Mouse (Mus musculus) kidney, adult 18-20 months (tissue): ENCODE data around the gene Slc4a3.

Source experiments
- DNase-seq: peaks from one replicate; pipeline ENCODE4 v3.0.0; 2021

Gene Slc4a3

DNA sequence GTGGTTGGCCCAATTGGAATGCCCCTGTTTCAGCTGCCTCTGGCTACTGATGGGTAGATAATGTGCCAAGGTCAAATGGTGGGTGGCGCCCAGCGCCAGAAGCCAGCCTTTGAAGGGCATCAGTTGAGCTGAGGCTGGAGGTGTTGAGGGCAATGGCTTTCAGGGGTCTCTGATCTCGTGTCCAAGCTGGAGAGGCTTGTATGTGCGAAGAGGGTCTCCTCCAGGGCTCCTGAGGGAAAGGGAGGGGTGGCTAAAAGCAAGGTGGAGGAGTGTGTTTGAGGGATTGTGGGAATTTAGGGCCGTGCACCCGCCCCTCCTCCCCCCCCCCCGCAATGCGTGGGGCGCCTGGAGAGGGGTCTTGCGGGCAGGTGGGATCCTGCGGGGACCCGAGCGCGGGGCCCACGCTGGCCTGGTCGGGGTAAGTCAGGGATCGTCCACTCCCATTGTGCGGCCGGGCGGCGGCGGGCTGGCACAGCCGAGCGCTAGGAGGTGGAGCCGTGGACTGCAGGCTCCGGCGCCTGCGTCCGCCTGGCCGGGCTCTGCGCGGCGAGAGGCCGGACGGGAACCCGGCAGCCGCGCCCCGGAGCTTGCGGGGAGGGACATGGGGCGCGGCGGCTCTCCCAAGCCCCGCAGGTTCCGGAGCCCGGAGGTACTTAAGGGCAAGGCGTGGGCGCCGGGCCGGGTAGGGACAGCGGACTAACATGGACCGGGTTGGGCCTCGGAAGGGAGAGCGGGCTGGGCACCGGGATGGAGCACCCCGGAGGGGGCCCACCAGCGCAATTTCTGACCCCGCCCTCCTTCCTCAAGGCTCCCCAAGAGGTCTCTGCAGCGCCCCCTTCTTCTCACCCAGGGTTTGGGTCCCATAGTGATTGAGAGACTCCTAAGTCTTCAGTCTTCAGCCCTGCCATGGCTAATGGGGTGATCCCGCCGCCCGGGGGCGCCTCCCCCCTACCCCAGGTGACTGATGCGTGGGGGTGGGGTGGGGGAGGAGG, at the start of gene Slc4a3:
Gene Slc4a3, plus strand, starts transcription at position 302 of the 992 bp plus-strand sequence.
- peak; percentile 72 for DNase-seq

DNA sequence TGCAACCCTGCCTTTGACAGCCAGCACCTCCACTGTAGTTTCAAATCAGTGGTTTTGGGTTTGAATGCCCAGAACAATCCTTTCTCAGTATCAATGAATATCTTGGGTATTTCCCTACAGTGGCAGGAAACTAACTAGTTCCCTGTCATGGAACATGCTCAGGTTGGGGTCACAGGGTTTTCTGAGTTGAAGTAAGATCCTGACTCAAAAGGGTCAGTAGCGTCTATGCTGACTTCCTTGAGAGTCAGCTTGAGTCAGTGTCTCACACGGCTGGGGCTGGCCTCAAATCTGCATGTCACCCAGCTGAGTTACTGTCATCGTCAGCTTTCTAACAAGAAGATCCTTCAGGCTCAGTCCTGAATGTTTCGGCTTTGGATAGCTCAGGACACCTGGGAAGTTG, 47.2 kb upstream of the Slc4a3 start:
- no peak for DNase-seq

DNA sequence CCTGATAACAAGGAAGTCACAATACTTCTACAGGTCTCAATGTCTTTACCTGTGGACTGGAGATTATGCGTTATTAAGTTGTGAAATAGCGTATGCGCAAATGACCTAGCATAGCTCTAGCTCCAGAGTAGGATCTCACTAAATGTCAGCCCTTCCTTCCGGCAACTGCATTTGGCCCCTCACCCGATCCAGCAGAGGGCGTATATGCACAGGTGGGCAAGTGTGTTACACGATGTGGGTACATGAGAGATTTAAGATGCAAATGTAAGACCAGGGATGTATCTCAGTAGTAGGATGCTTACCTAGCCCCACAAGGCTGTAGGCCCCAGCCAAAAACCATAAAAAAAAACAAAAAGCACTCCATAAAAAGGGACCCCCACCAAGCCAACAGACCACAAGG, 46.6 kb upstream of the Slc4a3 start:
- DNase-seq = no peak

DNA sequence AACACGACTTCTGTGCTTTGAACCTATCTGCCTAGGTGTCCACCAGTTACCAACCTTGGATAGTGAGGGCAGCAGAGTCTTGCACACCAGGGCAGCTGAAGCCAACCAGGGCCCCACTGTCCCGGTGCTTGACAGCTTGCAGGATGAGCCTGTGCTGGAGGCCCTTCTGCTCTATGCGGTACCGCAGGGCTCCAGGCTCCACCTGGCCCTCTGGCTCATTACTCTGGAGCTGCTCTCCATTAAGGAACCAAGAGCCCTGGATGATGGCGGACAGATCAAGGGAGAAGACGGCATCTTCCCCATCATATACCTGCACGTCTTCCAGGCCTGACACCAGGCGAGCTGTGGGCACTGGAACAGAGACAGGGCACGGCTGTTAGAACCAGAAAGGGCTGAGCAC, 44.2 kb upstream of the Slc4a3 start:
- no peak for DNase-seq

DNA sequence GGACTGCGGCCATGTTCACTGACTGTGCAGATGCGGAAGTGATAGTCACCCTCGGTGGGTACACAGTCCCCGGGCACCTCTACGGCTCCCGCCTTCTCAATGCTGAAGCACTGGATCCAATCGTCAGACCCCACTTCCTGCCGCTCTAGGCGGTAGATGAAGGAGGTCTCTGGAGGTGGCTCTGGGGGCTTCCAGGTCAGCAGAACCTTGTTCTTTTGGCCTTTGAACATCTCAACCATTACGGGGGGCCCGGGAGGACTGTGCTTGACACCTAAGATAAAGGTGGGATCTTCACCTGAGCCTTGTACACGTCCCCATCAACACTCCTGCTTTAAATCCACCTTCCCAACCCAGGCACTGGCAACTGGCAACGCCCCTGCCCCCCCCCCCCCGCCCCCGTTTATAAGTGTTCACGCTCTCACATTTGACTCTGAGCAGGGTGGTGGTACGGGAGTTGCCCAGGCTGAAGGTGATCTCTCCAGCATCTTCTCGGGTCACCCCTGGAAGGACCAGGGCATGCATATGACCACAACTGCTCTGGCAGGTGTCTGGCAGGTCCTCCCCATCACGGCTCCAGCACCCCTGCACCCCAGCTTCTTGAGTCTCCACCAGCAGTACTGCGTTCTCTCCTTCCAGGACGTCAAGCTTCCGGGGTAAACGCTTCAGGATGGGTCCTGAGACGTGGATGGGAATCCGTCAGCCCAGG, 43.0 kb upstream of the Slc4a3 start:
- DNase-seq = no peak

DNA sequence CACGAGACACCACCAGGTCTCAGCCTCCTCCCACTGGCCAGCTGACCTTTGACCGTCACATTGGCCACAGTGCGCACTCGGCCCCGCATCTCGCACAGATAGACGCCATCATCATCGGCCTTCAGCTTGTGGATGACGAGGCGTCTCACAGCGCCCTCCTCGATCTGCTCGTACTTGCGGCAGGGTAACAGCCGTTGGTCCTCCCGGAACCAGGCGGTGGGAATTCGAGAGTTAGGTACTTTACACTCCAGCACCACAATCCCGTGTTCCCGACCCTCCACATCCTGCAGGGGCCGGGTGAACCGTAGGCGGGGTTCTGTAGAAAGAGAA, 42.5 kb upstream of the Slc4a3 start:
- no peak for DNase-seq

DNA sequence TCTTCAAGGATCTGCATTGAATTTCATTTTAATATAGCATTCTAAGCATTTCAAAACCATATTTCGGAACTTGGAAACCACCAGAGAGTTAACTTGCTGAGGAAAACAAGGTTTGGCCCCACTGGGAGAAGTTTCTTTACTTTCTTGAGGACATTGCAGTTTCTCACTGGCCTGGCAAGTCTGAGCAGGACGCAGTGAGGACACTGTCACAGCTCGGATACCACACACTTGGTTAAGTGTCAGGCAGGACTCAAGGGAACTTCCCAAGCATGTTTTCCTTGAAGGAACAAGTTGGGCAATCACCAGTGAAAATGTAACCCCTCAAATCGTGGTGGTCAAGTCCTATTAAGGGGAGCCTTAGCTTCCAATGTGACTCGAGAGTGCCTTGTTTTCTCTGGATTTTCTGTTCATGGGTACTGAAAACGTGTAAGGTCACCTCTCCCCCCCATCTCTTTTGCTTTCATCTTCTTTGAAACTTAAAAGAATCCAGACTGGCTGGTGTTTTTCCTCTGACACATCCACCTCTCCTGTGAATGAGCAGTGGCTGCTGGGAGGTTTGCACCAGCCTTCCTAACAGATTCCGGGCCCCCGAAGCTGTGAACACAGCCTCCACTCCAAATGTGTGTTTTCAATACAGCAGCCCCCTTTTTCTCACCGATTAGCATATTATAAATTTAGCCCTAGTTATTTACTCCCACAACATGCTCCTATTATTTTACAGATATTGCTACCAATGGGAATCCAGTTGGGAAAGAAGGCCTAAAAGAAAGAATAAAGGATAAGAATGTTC, 41.6 kb upstream of the Slc4a3 start:
- no peak for DNase-seq

DNA sequence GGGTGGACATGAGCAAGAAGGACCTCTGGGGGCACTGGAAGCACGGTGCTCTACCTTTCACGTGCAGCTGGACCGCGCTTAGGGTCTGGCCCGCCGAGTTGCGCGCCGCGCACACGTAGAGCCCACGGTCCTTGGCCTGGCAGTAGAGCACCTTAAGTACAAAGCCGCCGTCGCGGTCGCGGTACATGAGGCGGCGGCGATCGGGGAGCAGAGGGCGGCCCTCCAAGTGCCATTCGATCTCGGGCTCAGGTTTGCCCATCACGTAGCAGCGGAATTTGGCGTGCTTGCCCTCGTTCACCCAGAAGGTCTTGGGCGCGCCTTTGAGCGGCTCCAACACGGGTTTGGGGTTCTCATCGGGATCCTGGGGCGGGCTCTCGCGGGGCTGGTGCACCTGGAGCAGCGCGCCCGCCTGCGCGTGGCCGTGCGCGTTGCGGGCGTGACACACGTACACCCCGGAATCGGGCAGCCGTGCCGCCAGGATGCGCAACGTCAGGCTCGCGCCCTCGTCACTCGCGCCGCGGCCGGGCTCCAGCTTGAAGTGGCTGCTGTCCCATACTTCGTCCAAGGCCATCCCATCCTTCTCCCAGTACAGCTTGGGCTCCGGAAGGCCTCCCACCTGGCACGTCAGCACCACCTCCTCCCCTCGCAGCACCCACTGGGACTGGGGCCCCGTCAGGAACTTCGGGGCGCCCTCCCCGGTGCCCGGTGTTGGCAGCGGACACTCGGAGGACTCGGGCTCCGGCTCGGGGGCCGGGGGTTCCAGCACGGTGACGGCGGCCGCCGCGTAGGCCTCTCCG, 40.7 kb upstream of the Slc4a3 start:
- DNase-seq = peak; percentile 42

DNA sequence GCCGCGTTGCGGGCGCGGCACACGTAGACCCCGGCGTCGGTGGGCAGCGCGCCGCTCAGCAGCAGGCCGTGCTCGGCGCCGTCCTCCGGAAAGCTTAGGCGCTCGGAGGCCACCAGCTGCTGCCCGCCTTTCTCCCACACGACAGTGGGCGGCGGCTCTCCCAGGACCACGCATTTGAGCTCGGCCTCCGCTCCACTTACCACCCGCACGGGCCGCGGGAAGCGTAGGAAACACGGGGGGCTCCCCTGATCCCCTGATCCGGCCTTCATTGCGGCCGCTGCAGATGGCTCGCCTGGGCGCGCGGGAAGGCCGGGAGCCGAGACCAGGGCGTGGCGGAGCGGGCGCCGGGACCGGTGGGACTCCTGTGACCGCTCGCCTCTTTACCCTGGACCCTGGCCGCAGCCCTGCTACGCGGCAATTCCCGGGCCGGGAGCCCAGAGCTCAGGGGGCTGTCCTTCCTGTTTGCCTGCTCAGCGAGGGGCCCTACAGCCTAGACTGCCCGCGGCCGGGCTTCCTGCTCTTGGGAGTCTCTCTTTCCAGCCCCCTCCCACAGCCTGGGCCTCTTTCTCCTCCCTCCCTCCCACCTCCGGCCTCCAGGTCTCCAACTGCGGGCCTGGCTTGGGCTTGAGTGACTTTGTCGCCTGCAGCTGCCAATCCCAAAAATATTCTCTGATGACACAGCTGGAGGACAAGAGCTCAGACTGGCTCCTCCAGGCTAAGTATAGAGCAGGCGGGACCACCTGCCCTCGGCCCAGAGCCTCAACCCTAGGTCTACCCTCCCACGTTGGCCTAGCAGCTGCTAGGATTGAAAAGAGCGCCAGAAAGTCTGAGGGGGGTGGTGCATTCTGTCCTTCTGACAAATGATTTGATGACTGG, 39.9 kb upstream of the Slc4a3 start, which contains the start of gene Obsl1:
Gene Obsl1, minus strand, starts transcription at position 497 of the 876 bp plus-strand sequence.
- peak; percentile 28 for DNase-seq

DNA sequence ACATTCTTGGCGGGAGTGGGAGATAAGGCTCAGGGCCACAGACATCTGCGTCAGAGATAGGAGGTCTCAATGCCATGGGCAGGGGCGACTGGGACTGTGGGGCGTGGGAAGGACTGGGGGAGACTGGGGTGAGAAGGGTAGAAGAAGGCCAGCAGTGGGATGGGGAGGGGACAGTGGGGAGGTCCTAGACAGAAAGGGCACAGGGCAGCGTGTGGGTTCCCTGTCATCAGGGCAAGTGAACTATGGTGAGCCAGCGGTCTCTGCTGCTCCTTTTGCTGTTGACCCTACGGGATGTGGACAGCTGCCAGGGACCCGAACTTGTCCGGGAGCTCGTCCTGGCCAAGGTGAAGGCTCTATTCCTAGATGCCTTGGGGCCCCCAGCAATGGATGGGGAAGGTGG, 39.1 kb upstream of the Slc4a3 start, which contains the start of gene Inha:
Gene Inha, plus strand, starts transcription at position 72 of the 400 bp plus-strand sequence.
- no peak for DNase-seq

DNA sequence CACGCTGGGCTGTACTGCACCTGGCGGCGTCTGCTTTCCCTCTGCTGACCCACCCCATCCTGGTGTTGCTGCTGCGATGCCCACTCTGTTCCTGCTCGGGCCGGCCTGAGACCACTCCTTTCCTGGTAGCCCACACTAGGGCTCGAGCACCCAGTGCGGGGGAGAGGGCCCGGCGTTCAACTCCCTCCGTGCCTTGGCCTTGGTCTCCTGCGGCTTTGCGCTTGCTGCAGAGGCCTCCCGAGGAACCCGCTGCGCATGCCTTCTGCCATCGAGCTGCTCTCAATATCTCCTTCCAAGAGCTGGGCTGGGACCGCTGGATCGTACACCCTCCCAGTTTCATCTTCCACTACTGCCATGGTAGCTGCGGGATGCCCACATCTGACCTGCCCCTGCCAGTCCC, 36.5 kb upstream of the Slc4a3 start:
- DNase-seq = no peak

DNA sequence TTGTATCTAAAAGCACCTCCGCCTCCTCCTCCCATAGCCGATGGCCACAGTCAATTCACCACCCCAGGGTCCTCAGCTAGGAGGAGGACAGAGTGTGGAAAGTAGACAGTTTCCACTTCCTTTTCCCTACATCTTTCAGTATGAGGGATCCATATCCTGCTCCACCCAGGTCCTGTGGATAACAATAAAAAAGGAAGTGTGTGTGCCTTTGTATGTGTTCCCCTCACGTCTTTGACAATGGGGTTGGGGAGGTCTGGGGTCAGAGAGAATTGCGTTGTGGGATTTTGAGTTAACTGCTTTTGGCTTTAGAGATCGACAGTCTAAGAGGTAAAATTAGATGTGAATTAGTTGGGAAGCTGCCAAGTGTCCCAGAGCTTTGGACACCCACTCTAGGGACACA, 35.9 kb upstream of the Slc4a3 start:
- no peak for DNase-seq

DNA sequence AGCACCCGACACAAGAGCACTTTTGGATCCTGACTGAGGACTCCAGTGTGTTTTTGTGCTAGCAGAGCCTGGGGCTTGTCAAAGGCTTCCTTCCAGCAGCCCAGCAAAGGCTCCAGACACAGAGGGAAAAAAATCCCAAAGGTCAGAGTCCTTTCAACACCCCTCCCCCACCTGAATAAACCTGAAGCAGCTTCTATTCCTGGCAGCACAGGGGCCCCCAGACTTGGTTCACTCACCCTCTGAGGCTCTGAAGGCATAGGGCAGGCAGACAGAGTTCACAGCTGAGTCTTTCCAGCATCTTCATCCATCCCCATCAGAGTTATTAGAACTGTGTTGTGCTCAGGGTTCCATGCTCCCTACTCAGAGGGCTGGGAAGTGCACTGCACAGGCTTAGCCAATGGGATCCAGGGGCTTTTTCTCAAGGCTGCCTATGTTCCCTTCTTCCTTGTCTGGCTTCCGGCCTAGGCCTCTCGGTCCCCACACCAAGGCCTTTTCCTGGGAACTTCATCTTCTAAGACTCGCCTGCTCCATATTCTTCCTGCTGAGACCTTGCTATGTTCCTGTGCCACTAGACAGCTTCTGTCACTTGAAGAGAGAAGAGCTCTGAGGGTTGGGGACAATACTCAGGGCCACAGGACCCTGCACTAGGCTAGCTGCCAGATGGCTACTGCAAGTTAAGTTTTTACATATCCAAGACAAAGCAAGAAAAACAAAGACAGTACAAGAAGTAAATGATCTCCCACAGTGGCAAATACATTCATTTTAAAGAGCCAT, 34.4 kb upstream of the Slc4a3 start:
- DNase-seq = no peak

DNA sequence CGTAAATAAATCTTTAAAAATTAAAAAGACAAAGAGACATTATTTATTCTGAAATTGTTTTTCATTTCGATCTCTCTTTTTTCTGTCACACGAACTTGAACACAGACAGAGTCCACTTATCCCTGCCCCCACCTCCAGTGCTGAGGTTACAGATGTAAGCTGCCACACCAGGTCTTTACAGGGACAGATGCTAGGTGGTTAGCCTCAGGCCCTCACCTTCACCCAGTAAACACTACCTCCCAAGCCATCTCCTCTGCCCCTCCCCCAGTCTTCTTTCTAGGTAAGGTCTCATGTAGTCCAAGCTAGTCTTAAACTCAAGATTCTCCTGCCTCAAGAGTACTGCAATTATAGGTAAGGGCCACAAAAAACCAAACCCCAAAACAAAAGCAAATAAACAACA, 33.5 kb upstream of the Slc4a3 start:
- no peak for DNase-seq

DNA sequence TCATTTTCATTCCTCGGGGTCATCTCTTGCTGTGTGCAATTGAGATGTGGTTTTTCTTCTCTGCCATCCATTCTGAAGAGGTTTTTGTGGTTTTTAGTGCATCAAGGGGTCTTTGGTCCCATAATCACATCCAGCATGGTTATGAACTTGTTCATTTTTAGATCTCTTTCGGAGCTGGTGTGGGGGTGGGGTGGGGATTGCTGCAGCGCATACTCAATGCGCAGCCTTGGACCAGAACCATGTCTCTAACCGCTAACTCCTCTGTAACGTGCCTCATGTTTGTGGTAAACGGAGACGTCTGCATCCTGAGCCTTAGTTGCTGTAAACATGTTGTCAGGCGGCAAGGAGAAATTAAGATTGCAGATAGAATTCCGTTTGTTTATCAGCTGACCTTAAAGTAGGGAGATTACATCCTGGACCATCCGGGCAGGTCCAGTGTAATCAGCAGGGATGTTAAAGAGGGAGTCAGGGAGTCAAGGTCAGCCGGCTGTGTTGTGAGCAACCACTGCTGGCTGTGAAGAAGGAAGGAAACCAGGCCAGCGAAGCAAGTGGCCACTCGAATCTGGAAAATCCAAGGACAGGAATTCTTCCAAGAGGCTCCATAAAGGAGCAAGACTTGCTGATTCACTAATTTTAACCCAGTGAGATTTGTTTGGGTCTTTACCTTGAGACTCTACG, 29.2 kb upstream of the Slc4a3 start:
- DNase-seq = no peak

DNA sequence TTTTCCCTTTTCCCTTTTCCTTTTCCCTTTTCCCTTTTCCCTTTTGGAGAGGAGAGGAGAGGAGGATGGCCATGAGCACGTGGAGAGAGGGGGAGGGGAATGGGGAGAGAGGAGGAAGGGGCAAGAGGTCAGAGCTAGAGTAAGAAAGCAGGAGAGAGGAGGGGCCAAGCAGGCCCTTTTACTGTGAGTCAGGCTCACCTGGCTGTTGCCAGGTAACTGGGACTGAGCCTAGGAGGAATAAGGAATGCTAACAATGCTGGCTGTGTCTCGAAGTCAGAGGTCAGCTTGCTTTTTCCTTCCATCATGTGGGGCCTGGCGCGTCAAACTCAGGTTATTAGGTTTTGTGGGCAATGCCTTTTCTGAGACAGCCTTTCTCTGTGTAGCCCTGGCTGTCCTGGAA, 28.1 kb upstream of the Slc4a3 start:
- DNase-seq = no peak

DNA sequence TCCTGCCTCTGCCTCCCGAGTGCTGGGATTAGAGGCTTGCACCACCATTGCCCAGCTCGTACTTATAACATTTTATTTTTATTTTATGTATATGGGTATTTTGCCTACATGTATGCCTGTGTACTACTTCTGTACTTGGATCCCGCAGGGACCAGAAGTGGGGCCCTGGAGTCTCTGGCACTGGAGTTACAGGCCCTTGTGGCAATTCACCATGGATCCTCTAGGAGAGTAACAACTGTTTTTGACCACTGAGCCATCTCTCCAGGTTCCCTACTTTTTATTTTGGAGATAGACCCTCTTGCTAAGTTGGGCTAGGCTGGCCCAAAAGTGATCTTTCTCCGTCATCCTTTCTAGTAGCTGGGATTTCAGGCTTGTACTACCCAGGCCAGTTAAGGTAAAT, 27.6 kb upstream of the Slc4a3 start:
- no peak for DNase-seq

DNA sequence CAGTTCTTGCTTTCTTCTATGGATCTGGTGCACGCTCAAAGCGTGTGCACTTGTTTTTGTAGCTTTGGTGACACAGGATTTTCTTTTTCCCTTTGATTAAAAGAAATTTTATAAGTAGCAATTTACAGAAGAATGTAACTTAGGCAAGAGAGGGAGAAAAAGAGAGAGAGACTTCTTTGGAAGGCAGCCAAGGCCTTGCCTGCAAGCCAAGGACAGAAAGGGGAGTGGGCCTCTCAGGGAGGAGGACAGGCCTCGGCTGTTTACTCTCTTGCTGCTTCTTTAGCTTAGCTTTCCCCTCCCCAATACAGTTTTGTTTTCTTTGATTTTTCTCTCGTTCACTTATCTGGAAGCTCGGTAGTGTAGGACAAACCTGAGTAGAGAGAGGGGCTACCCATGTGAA, 26.5 kb upstream of the Slc4a3 start:
- DNase-seq = no peak

DNA sequence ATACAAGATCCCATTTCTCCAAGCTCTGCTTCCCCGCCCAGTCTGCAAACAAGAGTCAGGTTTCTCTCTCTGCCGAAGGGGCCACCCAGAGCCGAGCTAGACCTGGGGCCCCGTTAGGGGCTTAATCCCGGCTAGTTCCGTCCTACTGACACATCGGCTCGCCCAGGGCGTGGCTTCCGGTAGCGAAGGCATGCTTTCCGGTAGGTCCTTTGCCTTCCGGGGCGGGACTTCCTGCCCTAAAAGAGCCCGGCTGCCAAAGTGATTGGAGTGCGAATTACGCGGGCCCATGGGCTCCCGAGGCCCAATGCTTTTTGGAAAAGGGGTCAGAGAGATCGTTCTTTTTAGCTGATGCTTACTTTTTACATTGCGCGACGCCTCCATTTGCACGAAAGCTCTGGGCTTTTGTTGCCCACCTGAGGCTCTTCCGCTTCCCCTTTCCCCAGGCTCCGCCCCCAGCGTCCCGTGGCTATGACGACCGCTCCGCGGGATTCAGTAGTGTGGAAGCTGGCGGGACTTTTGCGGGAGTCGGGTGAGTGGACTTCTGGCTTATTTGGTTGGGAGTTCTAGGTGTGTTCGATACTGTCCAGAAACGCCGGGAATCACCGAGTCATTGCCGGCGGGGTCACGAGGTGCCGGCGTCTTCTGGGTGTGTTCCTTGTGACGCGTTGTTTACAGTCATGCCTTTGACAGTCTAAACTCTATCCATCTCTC, 24.6 kb upstream of the Slc4a3 start, which contains the start of gene Stk11ip:
Gene Stk11ip, plus strand, starts transcription at position 209 of the 711 bp plus-strand sequence.
- DNase-seq = peak; percentile 96
